Mouse (Mus musculus) cerebellum, adult 9-11 months (tissue): ENCODE measurements at regions not wholly inside any gene's neighbourhood (a gene's known extent, or its start where the extent isn't known, plus 50 kb on each side); places are given as distances from the start of the nearest gene placed in this dataset.

Experiments
- DNase-seq: peaks from one replicate; pipeline ENCODE4 v3.0.0; 2022

GRCm38 (mm10) chr5:112110306-112110969 is 141.9 kb downstream of the Cryba4 start:
- peak; percentile 11 for DNase-seq

GRCm38 (mm10) chr5:112120766-112121165 is 131.6 kb downstream of the Cryba4 start:
- DNase-seq = no peak

- DNase-seq = no peak
Measured at GRCm38 (mm10) chr5:112121554-112121953, 130.8 kb downstream of the Cryba4 start.

- DNase-seq = no peak
Measured at GRCm38 (mm10) chr5:112122581-112122980, 129.7 kb downstream of the Cryba4 start.

- DNase-seq = no peak
Measured at GRCm38 (mm10) chr5:112127171-112127570, 125.1 kb downstream of the Cryba4 start.

- no peak for DNase-seq
Measured at GRCm38 (mm10) chr5:112132746-112133145, 119.6 kb downstream of the Cryba4 start.

- peak; percentile 24 for DNase-seq
Measured at GRCm38 (mm10) chr5:112133688-112134573, 118.4 kb downstream of the Cryba4 start.

GRCm38 (mm10) chr5:112136646-112137045 is 115.7 kb downstream of the Cryba4 start:
- no peak for DNase-seq

GRCm38 (mm10) chr5:112138246-112138645 is 114.1 kb downstream of the Cryba4 start:
- DNase-seq = no peak

GRCm38 (mm10) chr5:112142731-112143130 is 109.6 kb downstream of the Cryba4 start:
- no peak for DNase-seq

- no peak for DNase-seq
Measured at GRCm38 (mm10) chr5:112143993-112144621, 108.2 kb downstream of the Cryba4 start.

GRCm38 (mm10) chr5:112153675-112154085 is 98.6 kb downstream of the Cryba4 start:
- peak; percentile 62 for DNase-seq

GRCm38 (mm10) chr5:112154650-112155049 is 97.7 kb downstream of the Cryba4 start:
- no peak for DNase-seq

GRCm38 (mm10) chr5:112155051-112155450 is 97.3 kb downstream of the Cryba4 start:
- no peak for DNase-seq

- DNase-seq = no peak
Measured at GRCm38 (mm10) chr5:112156005-112156404, 96.3 kb downstream of the Cryba4 start.

- no peak for DNase-seq
Measured at GRCm38 (mm10) chr5:112166410-112167175, 85.7 kb downstream of the Cryba4 start.

GRCm38 (mm10) chr5:112167790-112168189 is 84.5 kb downstream of the Cryba4 start:
- DNase-seq = no peak

- DNase-seq = no peak
Measured at GRCm38 (mm10) chr5:112171325-112171724, 81.0 kb downstream of the Cryba4 start.

GRCm38 (mm10) chr5:112179213-112180057 is 72.9 kb downstream of the Cryba4 start:
- DNase-seq = no peak

- DNase-seq = no peak
Measured at GRCm38 (mm10) chr5:112182775-112183174, 69.5 kb downstream of the Cryba4 start.

GRCm38 (mm10) chr5:112195667-112196066 is 56.7 kb downstream of the Cryba4 start:
- DNase-seq = no peak
